Mouse (Mus musculus) cerebellum, adult 18-20 months (tissue): Measurements from ENCODE around the gene Cux1.

Experiments used
- DNase-seq, 2 experiments: peaks; one replicate each; pipeline ENCODE4 v3.0.0; 2021

The Cux1 gene

GRCm38 (mm10) chr5:136300880-136301279, 266.4 kb downstream of the Cux1 start:
- no peak for DNase-seq

GRCm38 (mm10) chr5:136297691-136298090, 269.6 kb downstream of the Cux1 start:
- no peak for DNase-seq

- DNase-seq: no peak
Measured at GRCm38 (mm10) chr5:136296911-136297310, 270.4 kb downstream of the Cux1 start.

GRCm38 (mm10) chr5:136292971-136293418, 274.3 kb downstream of the Cux1 start:
- DNase-seq: peak in 1 of 2 experiments; percentile 20

- no peak for DNase-seq
Measured at GRCm38 (mm10) chr5:136292361-136292760, 274.9 kb downstream of the Cux1 start.

- DNase-seq: peak in 1 of 2 experiments; percentile 48
Measured at GRCm38 (mm10) chr5:136291562-136291961, 275.7 kb downstream of the Cux1 start.

GRCm38 (mm10) chr5:136289776-136290175, 277.5 kb downstream of the Cux1 start:
- no peak for DNase-seq

- peak; percentile 35 to 40 for DNase-seq
Measured at GRCm38 (mm10) chr5:136288351-136289081, 278.8 kb downstream of the Cux1 start.

GRCm38 (mm10) chr5:136286566-136286965, 280.7 kb downstream of the Cux1 start:
- DNase-seq: no peak

- no peak for DNase-seq
Measured at GRCm38 (mm10) chr5:136285106-136285505, 282.2 kb downstream of the Cux1 start.

- peak; percentile 44 to 52 for DNase-seq
Measured at GRCm38 (mm10) chr5:136281351-136281750, 285.9 kb downstream of the Cux1 start.

- DNase-seq: no peak
Measured at GRCm38 (mm10) chr5:136274739-136275138, 292.6 kb downstream of the Cux1 start.

GRCm38 (mm10) chr5:136269937-136270336, 297.4 kb downstream of the Cux1 start:
- no peak for DNase-seq

GRCm38 (mm10) chr5:136266077-136266476, 301.2 kb downstream of the Cux1 start:
- no peak for DNase-seq

GRCm38 (mm10) chr5:136263342-136263741, 303.9 kb downstream of the Cux1 start:
- no peak for DNase-seq

- peak; percentile 56 to 75 for DNase-seq
Measured at GRCm38 (mm10) chr5:136258919-136259318, 308.4 kb downstream of the Cux1 start.

GRCm38 (mm10) chr5:136252899-136253298, 314.4 kb downstream of the Cux1 start:
- peak; percentile 73 to 81 for DNase-seq

GRCm38 (mm10) chr5:136251004-136251403, 316.3 kb downstream of the Cux1 start:
- peak in 1 of 2 experiments; percentile 33 for DNase-seq

- DNase-seq: no peak
Measured at GRCm38 (mm10) chr5:136248441-136248840, 318.8 kb downstream of the Cux1 start.

- DNase-seq: no peak
Measured at GRCm38 (mm10) chr5:136246452-136246838, 320.8 kb downstream of the Cux1 start, which contains the start of gene Sh2b2. Gene Sh2b2 (minus strand): TSS chr5:136246556.

GRCm38 (mm10) chr5:136245541-136246451, 321.5 kb downstream of the Cux1 start:
- DNase-seq: no peak

- peak; percentile 36 to 64 for DNase-seq
Measured at GRCm38 (mm10) chr5:136244762-136245540, 322.3 kb downstream of the Cux1 start.
